Mouse (Mus musculus) kidney, embryonic 14.5 days (tissue): ENCODE results near the gene Hist1h2bn. TPM values are rescaled to one million over a fixed set of nuclear protein-coding genes. Genes with fewer than 3 reads are reported as not detected.
"Not testable (repeated sequence)": the region's sequence is repeated elsewhere in the genome, so short reads cannot be mapped to it uniquely, and the experiment has no call there.

Experiments
- ATAC-seq: fragments of 200-750 bp; cut with Nextera tagmentation; 2 replicates; pipeline ENCODE4 v1.8.0; 2017; ENCODE audit warnings: moderate number of reproducible peaks, mild to moderate bottlenecking, moderate TSS enrichment, moderate library complexity; ENCODE audit not compliant: low FRiP score, low TSS enrichment
- H3K27ac ChIP-seq: fragments of 300-500 bp; sonication (generic); 2 replicates; pipeline ENCODE4 v1.5.1; 2014; ENCODE audit warnings: low read depth, mild to moderate bottlenecking, low read length, moderate library complexity, mixed read lengths
- H3K27me3 ChIP-seq: fragments of 300-500 bp; sonication (generic); 2 replicates; pipeline ENCODE4 v1.6.1; 2014; ENCODE audit warnings: mild to moderate bottlenecking, low read length; ENCODE audit not compliant: control insufficient read depth, insufficient read depth
- H3K36me3 ChIP-seq: fragments of 300-500 bp; sonication (generic); 2 replicates; pipeline ENCODE4 v1.6.1; 2014; ENCODE audit warnings: low read length, mixed read lengths; ENCODE audit not compliant: control insufficient read depth, insufficient read depth
- H3K4me1 ChIP-seq: fragments of 300-500 bp; sonication (generic); 2 replicates; pipeline ENCODE4 v1.6.1; 2014; ENCODE audit warnings: low read length, mixed read lengths; ENCODE audit not compliant: control insufficient read depth, insufficient read depth
- H3K4me2 ChIP-seq: fragments of 300-500 bp; sonication (generic); replicated peaks from 2 replicates; pipeline ENCODE4 v1.6.1; 2014; ENCODE audit warnings: low read depth, mild to moderate bottlenecking, low read length
- H3K4me3 ChIP-seq: fragments of 300-500 bp; sonication (generic); 2 replicates; pipeline ENCODE4 v1.5.1; 2014; ENCODE audit warnings: mild to moderate bottlenecking, low read length
- H3K9ac ChIP-seq: fragments of 300-500 bp; sonication (generic); 2 replicates; pipeline ENCODE4 v1.6.1; 2014; ENCODE audit warnings: low read depth, mild to moderate bottlenecking, low read length, moderate library complexity
- H3K9me3 ChIP-seq: fragments of 300-500 bp; sonication (generic); 2 replicates; pipeline ENCODE4 v1.6.1; 2016; ENCODE audit warnings: low read length; ENCODE audit not compliant: control insufficient read depth
- WGBS: fragments of 180-500 bp; shearing (Covaris S2); extraction: QIAGEN DNeasy Blood & Tissue Kit; methylation state at CpG from one replicate; pipeline ENCODE4 v1.1.7; 2014; 5-methylcytosine and 5-hydroxymethylcytosine counted together
- polyA plus RNA-seq: library from polyadenylated mRNA; unstranded; fragments of >200 nt; fragmentation: Nextera tagmentation; extraction: Ambion mirVana; gene quantifications from 2 replicates; pipeline ENCODE4 v1.2.1, GENCODE M21; 2014

Gene Hist1h2bn
- polyA plus RNA-seq, 1 experiment from 2014 or later, result 2.0 TPM

GRCm38 (mm10) chr13:21727948-21728572 lies 25.9 kb upstream of the Hist1h2bn start:
- Histone ChIP-seq H3K27me3 (no peaks in the 10 kb centered on the region), H3K36me3 (no peaks in the 10 kb centered on the region), H3K4me2 (no peak overlapping the region), H3K9ac (no peak overlapping the region), H3K4me3 (no peak overlapping the region), H3K27ac (no peak overlapping the region), H3K9me3 (no peaks in the 10 kb centered on the region), H3K4me1 (0 out of 2 replicates have a peak, but pooled peaks cover 2% of the 10 kb centered on the region)
- 32% methylated on average over 9 of the region's 11 CpGs for WGBS
- ATAC-seq, result no peak

- Histone ChIP-seq H3K4me2 (no peak overlapping the region), H3K27me3 (no peaks in the 10 kb centered on the region), H3K4me3 (no peak overlapping the region), H3K27ac (no peak overlapping the region), H3K9ac (no peak overlapping the region), H3K9me3 (no peaks in the 10 kb centered on the region), H3K4me1 (0 out of 2 replicates have a peak, but pooled peaks cover 2% of the 10 kb centered on the region), H3K36me3 (no peaks in the 10 kb centered on the region)
- no peak for ATAC-seq
- 39% methylated on average over 1 of the region's 1 CpGs for WGBS
Observed at GRCm38 (mm10) chr13:21729544-21729943, 24.4 kb upstream of the Hist1h2bn start.

DNA sequence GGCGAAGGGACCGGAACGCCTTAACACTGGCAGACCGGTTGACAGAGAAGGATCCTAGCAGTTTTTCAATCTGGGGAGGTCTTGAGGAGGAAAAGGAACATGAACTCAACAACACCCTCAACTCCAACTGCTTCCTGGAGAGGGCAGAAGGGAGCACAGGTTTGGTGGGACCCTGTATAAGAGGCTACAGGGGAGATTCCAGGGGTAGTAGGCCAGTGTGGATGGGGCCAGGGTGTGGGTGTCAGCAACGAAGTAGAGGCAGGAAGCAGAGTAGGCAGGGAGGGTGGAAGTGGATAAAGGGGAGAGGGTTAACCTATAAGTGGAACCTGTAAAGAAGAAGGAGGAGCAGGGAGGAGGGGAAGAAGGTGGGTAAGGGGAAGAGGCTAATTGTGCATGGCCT lies 20.5 kb upstream of the Hist1h2bn start:
- H3K9me3 ChIP-seq, result no peaks in the 10 kb centered on the region
- 64% methylated on average over 5 of the region's 5 CpGs for WGBS
- H3K4me3 ChIP-seq, result no peak overlapping the region
- H3K36me3 ChIP-seq, result no peaks in the 10 kb centered on the region
- no peaks in the 10 kb centered on the region for H3K4me1 ChIP-seq
- H3K4me2 ChIP-seq, result no peak overlapping the region
- peak; percentile 38 for ATAC-seq
- no peak overlapping the region for H3K9ac ChIP-seq
- H3K27ac ChIP-seq, result peak overlapping the region; percentile 91
- H3K27me3 ChIP-seq, result no peaks in the 10 kb centered on the region

GRCm38 (mm10) chr13:21734010-21734905 lies 19.7 kb upstream of the Hist1h2bn start:
- no peaks in the 10 kb centered on the region for H3K9me3 ChIP-seq
- peak; percentile 81 for ATAC-seq
- under 1% methylated on average over 21 of the region's 21 CpGs for WGBS

GRCm38 (mm10) chr13:21734906-21735767 lies 18.8 kb upstream of the Hist1h2bn start, which contains the start of gene Hist1h4j:
Gene Hist1h4j (plus strand): TSS chr13:21735064.
- peak within 1 kb of the TSS; percentile 91 for H3K27ac ChIP-seq
- H3K4me2 ChIP-seq, result peak within 1 kb of the TSS; percentile 44
- under 1% methylated on average over 40 of the region's 56 CpGs for WGBS
- not testable (repeated sequence) for H3K36me3 ChIP-seq, H3K27me3 ChIP-seq, H3K4me1 ChIP-seq, H3K9me3 ChIP-seq
- peak within 1 kb of the TSS; percentile 74 for H3K9ac ChIP-seq
- H3K4me3 ChIP-seq, result peak within 1 kb of the TSS; percentile 58
- ATAC-seq, result peak; percentile 93

More at GRCm38 (mm10) chr13:21734010-21734905, 19.7 kb upstream of the Hist1h2bn start:
- Histone ChIP-seq H3K9ac (peak overlapping the region; percentile 74), H3K27ac (peak overlapping the region; percentile 91), H3K4me2 (peak overlapping the region; percentile 44), H3K4me1 (no peaks in the 10 kb centered on the region), H3K36me3 (no peaks in the 10 kb centered on the region), H3K4me3 (peak overlapping the region; percentile 58), H3K27me3 (no peaks in the 10 kb centered on the region)

GRCm38 (mm10) chr13:21745006-21745405 lies 8.9 kb upstream of the Hist1h2bn start:
- no peak overlapping the region for H3K9ac ChIP-seq
- no peaks in the 10 kb centered on the region for H3K27me3 ChIP-seq
- WGBS, result 73% methylated on average over 1 of the region's 1 CpGs
- H3K36me3 ChIP-seq, result no peaks in the 10 kb centered on the region
- no peak overlapping the region for H3K4me3 ChIP-seq
- no peaks in the 10 kb centered on the region for H3K9me3 ChIP-seq
- H3K4me1 ChIP-seq, result peaks cover 6% of the 10 kb centered on the region; the same call in 1 of the 2 replicates
- H3K27ac ChIP-seq, result no peak overlapping the region
- ATAC-seq, result no peak
- no peak overlapping the region for H3K4me2 ChIP-seq

DNA sequence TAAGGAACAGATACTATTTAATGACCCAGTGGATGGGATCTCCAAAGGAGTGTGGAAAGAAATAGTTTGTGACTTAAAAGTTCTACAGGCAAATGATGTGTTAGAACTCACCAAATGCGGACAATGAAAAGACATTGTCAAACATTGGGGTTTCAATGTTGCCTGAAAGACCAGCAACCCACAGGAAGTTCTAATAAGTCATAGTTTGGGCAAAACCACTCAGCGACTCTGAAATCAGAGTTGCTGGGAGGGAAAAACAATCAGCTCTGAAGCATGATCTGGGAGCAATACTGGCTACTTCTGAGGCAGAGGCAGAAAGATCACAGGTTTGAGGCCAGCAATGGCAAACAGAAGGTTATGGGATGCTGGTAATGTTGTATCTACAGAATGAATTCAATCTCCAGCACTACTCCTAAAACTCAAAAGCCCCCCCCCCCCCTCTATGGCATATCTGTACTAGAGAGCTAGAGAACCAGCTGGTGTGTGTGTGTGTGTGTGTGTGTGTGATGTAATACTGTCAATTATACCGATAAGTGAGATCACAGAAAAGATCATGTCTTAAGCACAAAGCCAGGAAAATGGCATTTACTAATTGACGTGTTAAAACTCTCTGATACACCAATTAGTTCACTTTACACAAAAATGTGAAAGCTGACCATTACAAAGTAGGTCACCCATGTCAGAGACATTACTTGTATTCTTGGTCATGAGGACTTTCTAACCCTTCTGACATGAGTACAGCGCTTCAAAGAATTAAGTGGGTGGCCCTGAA lies 4.3 kb upstream of the Hist1h2bn start:
- Histone ChIP-seq H3K4me2 (peak overlapping the region; percentile 74), H3K4me3 (peak overlapping the region; percentile 63), H3K27ac (peak overlapping the region; percentile 96), H3K9me3 (no peaks in the 10 kb centered on the region), H3K4me1 (peaks cover 16% of the 10 kb centered on the region), H3K36me3 (no peaks in the 10 kb centered on the region), H3K27me3 (no peaks in the 10 kb centered on the region), H3K9ac (peak overlapping the region; percentile 77)
- 7% methylated on average over 5 of the region's 5 CpGs for WGBS
- ATAC-seq, result no peak
